Mouse (Mus musculus): ENCODE data around the gene Neil3. TPM values are rescaled to one million over a fixed set of nuclear protein-coding genes. Genes with fewer than 3 reads are reported as not detected.
"Not testable (repeated sequence)": the region's sequence is repeated elsewhere in the genome, so short reads cannot be mapped to it uniquely, and the experiment has no call there.

Neil3 gene
- total and polyA plus RNA-seq, 3 experiments: 3.9 to 8.6 TPM; not detected in 1

- Histone ChIP-seq H3K4me1 (ENCODE audit: control insufficient read depth in 1 of 2, insufficient read depth in 2 of 2, low read length in 2 of 2) (no peaks in the 10 kb centered on the region), H3K27me3 (ENCODE audit: control insufficient read depth in 1 of 2, insufficient read depth in 2 of 2, low read length in 2 of 2) (no peaks in the 10 kb centered on the region), H3K36me3 (ENCODE audit: control insufficient read depth in 1 of 2, insufficient read depth in 2 of 2, low read length in 2 of 2) (no peaks in the 10 kb centered on the region), H3K9me3 (replicated peaks; ENCODE audit: insufficient read depth, low read length) (no peaks in the 10 kb centered on the region), H3K27ac (ENCODE audit: control insufficient read depth, low read depth, low read length) (no peak overlapping the region), H3K79me2 (ENCODE audit: control insufficient read depth, insufficient read depth, low read length, poor library complexity) (no peaks in the 10 kb centered on the region), H3K4me3 (ENCODE audit: control insufficient read depth in 1 of 2, insufficient read depth in 1 of 2, low read depth in 2 of 2, low read length in 2 of 2) (no peak overlapping the region), H3K9ac (ENCODE audit: control insufficient read depth, low read depth, low read length, poor library complexity, severe bottlenecking) (no peak overlapping the region)
- no peak for DNase-seq (ENCODE audit: low read depth, low spot score)
- no peak for TF ChIP-seq EP300 (IDR thresholded peaks at IDR 0.05; ENCODE audit: low read depth in 1 of 2, low read length in 2 of 2)
- no peak for TF ChIP-seq ZKSCAN1 (IDR thresholded peaks at IDR 0.05; ENCODE audit: low read depth, low read length)
- TF ChIP-seq USF1 (IDR thresholded peaks at IDR 0.05; ENCODE audit: low read depth, low read length): no peak
- TF ChIP-seq MAZ (IDR thresholded peaks at IDR 0.05; ENCODE audit: low read depth, low read length): no peak
- TF ChIP-seq JUND (IDR thresholded peaks at IDR 0.05; ENCODE audit: low read depth, low read length): no peak
- no peak for TF ChIP-seq KAT2A (conservative IDR thresholded peaks at IDR 0.05; ENCODE audit: low read depth, low read length)
- no peak for TF ChIP-seq ELF1 (IDR thresholded peaks at IDR 0.05; ENCODE audit: low read depth, low read length)
- no peak for TF ChIP-seq MEF2A (IDR thresholded peaks at IDR 0.05; ENCODE audit: extremely low read depth, insufficient replicate concordance, low read depth, low read length, poor library complexity, severe bottlenecking)
- TF ChIP-seq SMC3 (IDR thresholded peaks at IDR 0.05; ENCODE audit: low read depth, low read length): no peak
Measured at GRCm38 (mm10) chr8:53562441-53563040, 76.3 kb downstream of the Neil3 start.

GRCm38 (mm10) chr8:53539585-53539984 lies 99.3 kb downstream of the Neil3 start:
- H3K4me3 ChIP-seq (ENCODE audit: control insufficient read depth in 1 of 2, insufficient read depth in 1 of 2, low read depth in 2 of 2, low read length in 2 of 2): no peak overlapping the region
- no peaks in the 10 kb centered on the region for H3K79me2 ChIP-seq (ENCODE audit: control insufficient read depth, insufficient read depth, low read length, poor library complexity)
- H3K36me3 ChIP-seq (ENCODE audit: control insufficient read depth in 1 of 2, insufficient read depth in 2 of 2, low read length in 2 of 2): no peaks in the 10 kb centered on the region
- no peak for DNase-seq (ENCODE audit: low read depth, low spot score)
- H3K9ac ChIP-seq (ENCODE audit: control insufficient read depth, low read depth, low read length, poor library complexity, severe bottlenecking): no peak overlapping the region
- TF ChIP-seq TBP (IDR thresholded peaks at IDR 0.05; ENCODE audit: low read depth, low read length): no peak
- no peak for TF ChIP-seq SMC3 (IDR thresholded peaks at IDR 0.05; ENCODE audit: low read depth, low read length)
- no peak for TF ChIP-seq KAT2A (conservative IDR thresholded peaks at IDR 0.05; ENCODE audit: low read depth, low read length)
- TF ChIP-seq ZC3H11A (IDR thresholded peaks at IDR 0.05; ENCODE audit: low read depth, low read length): no peak
- TF ChIP-seq NRF1 (IDR thresholded peaks at IDR 0.05; ENCODE audit: insufficient read depth, low read depth, low read length, poor library complexity, severe bottlenecking): no peak
- TF ChIP-seq RCOR1 (IDR thresholded peaks at IDR 0.05; ENCODE audit: low read depth, low read length): no peak
- no peak for TF ChIP-seq NELFE (IDR thresholded peaks at IDR 0.05; ENCODE audit: low read depth, low read length)
- TF ChIP-seq MYB (IDR thresholded peaks at IDR 0.05; ENCODE audit: low read depth, low read length): no peak
- TF ChIP-seq RAD21 (IDR thresholded peaks at IDR 0.05; ENCODE audit: low read depth, low read length): no peak
- no peak for TF ChIP-seq POLR2AphosphoS2 (IDR thresholded peaks at IDR 0.05; ENCODE audit: low read length)
- H3K9me3 ChIP-seq (replicated peaks; ENCODE audit: insufficient read depth, low read length): no peaks in the 10 kb centered on the region
- H3K27ac ChIP-seq (ENCODE audit: control insufficient read depth, low read depth, low read length): no peak overlapping the region
- H3K4me1 ChIP-seq (ENCODE audit: control insufficient read depth in 1 of 2, insufficient read depth in 2 of 2, low read length in 2 of 2): no peaks in the 10 kb centered on the region
- H3K27me3 ChIP-seq (ENCODE audit: control insufficient read depth in 1 of 2, insufficient read depth in 2 of 2, low read length in 2 of 2): no peaks in the 10 kb centered on the region

DNA sequence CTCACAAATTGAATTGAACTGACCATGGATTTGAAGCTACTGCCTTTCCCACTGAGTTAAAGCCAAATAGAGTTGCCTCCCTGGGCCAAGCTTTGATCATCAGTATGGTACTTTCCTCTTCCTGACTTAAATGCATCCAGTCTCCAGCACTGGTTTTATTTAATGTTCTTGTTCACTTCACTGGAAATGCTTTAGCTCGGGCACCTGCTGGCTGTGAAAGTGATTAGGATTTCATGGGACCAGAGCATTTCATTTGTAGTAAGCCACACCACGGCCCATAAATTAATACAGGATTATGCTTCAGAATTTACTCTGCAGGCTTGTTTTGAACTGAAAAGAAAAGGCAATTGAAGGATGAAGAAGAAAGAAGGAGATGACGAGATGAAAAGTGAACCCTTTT lies 100.8 kb downstream of the Neil3 start:
- H3K4me1 ChIP-seq (ENCODE audit: control insufficient read depth in 1 of 2, insufficient read depth in 2 of 2, low read length in 2 of 2); H3K36me3 ChIP-seq (ENCODE audit: control insufficient read depth in 1 of 2, insufficient read depth in 2 of 2, low read length in 2 of 2); H3K27ac ChIP-seq (ENCODE audit: control insufficient read depth, low read depth, low read length); H3K79me2 ChIP-seq (ENCODE audit: control insufficient read depth, insufficient read depth, low read length, poor library complexity); H3K27me3 ChIP-seq (ENCODE audit: control insufficient read depth in 1 of 2, insufficient read depth in 2 of 2, low read length in 2 of 2); DNase-seq (ENCODE audit: low read depth, low spot score); H3K9ac ChIP-seq (ENCODE audit: control insufficient read depth, low read depth, low read length, poor library complexity, severe bottlenecking); H3K4me3 ChIP-seq (ENCODE audit: control insufficient read depth in 1 of 2, insufficient read depth in 1 of 2, low read depth in 2 of 2, low read length in 2 of 2); H3K9me3 ChIP-seq (replicated peaks; ENCODE audit: insufficient read depth, low read length): not testable (repeated sequence)

Data from MEL (cell line).